Mouse (Mus musculus) liver, embryonic 12.5 days (tissue): ENCODE measurements around the gene Olfr1311. TPM values are rescaled to one million over a fixed set of nuclear protein-coding genes. Genes with fewer than 3 reads are reported as not detected.
"Not testable (repeated sequence)": the region's sequence is repeated elsewhere in the genome, so short reads cannot be mapped to it uniquely, and the experiment has no call there.

ENCODE experiments used
- ATAC-seq: fragments of 200-750 bp; cut with Nextera tagmentation; 2 replicates; pipeline ENCODE4 v1.8.0; 2017; ENCODE audit warnings: moderate number of reproducible peaks, mild to moderate bottlenecking, moderate library complexity
- H3K27ac ChIP-seq: fragments of 300-500 bp; sonication (generic); 2 replicates; pipeline ENCODE4 v1.5.1; 2016; ENCODE audit warnings: mild to moderate bottlenecking
- H3K27me3 ChIP-seq: fragments of 300-500 bp; sonication (generic); replicated peaks from 2 replicates; pipeline ENCODE4 v1.6.1; 2016; ENCODE audit warnings: mild to moderate bottlenecking, moderate library complexity
- H3K36me3 ChIP-seq: fragments of 300-500 bp; sonication (generic); 2 replicates; pipeline ENCODE4 v1.6.1; 2016; ENCODE audit warnings: mild to moderate bottlenecking, moderate library complexity
- H3K4me1 ChIP-seq: fragments of 300-500 bp; sonication (generic); 2 replicates; pipeline ENCODE4 v1.6.1; 2016
- H3K4me2 ChIP-seq: fragments of 300-500 bp; sonication (generic); 2 replicates; pipeline ENCODE4 v1.6.1; 2016; ENCODE audit warnings: mild to moderate bottlenecking, moderate library complexity
- H3K4me3 ChIP-seq: fragments of 300-500 bp; sonication (generic); 2 replicates; pipeline ENCODE4 v1.5.1; 2016; ENCODE audit warnings: mild to moderate bottlenecking, moderate library complexity
- H3K9ac ChIP-seq: fragments of 300-500 bp; sonication (generic); 2 replicates; pipeline ENCODE4 v1.6.1; 2016; ENCODE audit warnings: mild to moderate bottlenecking, moderate library complexity
- H3K9me3 ChIP-seq: fragments of 300-500 bp; sonication (generic); replicated peaks from 2 replicates; pipeline ENCODE4 v1.6.1; 2016; ENCODE audit warnings: mild to moderate bottlenecking, moderate library complexity
- WGBS: fragments of 180-500 bp; shearing (Covaris S2); methylation state at CpG from one replicate; pipeline ENCODE4 v1.1.7; 2016; ENCODE audit not compliant: insufficient replicate concordance; 5-methylcytosine and 5-hydroxymethylcytosine counted together
- polyA plus RNA-seq: library from polyadenylated mRNA; unstranded; fragments of >200 nt; fragmentation: Nextera tagmentation; extraction: Ambion mirVana; gene quantifications from 2 replicates; pipeline ENCODE4 v1.2.1, GENCODE M21; 2016

Olfr1311 gene
- polyA plus RNA-seq, result not detected in 2 replicates

DNA sequence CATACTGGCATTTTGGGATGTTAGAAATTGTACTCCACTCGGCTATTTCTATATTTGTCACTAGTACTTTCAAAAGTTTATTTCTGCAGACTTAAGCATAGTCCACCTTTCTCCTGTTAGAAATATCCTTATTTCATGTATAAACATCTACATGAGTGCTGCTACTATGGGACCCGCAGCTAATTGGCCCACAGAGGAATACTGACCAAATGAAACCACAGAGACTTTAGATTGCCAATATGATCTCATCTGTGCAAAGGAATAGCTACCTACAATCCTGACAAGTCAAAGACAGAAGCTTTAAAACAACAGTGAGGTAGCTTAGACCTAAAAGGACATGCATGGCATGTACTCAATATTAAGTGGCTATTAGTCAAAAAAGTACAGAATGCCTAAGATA, at the start of gene Olfr1311:
Gene Olfr1311 (minus strand): TSS at position 101 of the 400 bp plus-strand sequence.
- Histone ChIP-seq H3K4me3 (no peak within 1 kb of the TSS), H3K36me3 (no peaks in the 10 kb centered on the region), H3K27me3 (no peaks in the 10 kb centered on the region), H3K9me3 (no peaks in the 10 kb centered on the region), H3K9ac (no peak within 1 kb of the TSS), H3K4me2 (no peak within 1 kb of the TSS), H3K4me1 (no peaks in the 10 kb centered on the region), H3K27ac (no peak within 1 kb of the TSS)
- WGBS, result 74% methylated on average over 2 of the region's 2 CpGs
- no peak for ATAC-seq

DNA sequence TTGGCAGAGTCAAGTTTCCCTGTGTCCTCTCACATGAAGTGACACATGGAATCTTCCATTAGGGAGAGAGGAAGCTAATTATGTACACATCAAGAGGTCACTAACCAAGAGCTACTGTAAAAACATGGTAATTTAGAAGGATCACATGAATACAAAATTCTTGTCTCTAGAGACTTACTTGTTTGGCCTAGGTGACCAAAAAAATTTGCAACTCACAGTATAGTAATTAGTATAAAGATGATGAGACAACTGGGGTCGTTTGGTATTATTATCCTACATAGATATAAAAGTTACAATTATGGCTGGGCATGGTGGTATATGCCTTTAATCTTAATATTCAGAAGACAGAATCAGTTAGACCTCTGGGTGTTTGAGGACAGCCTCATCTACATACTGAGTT, 25.9 kb upstream of the Olfr1311 start, which contains the start of gene Olfr1312:
Gene Olfr1312 (minus strand): TSS at position 101 of the 400 bp plus-strand sequence.
- Histone ChIP-seq H3K9me3 (no peaks in the 10 kb centered on the region), H3K27ac (no peak within 1 kb of the TSS), H3K4me1 (no peaks in the 10 kb centered on the region), H3K4me3 (no peak within 1 kb of the TSS), H3K4me2 (no peak within 1 kb of the TSS), H3K9ac (no peak within 1 kb of the TSS), H3K27me3 (no peaks in the 10 kb centered on the region), H3K36me3 (no peaks in the 10 kb centered on the region)
- WGBS, result 19% methylated on average over 1 of the region's 1 CpGs
- ATAC-seq, result no peak

DNA sequence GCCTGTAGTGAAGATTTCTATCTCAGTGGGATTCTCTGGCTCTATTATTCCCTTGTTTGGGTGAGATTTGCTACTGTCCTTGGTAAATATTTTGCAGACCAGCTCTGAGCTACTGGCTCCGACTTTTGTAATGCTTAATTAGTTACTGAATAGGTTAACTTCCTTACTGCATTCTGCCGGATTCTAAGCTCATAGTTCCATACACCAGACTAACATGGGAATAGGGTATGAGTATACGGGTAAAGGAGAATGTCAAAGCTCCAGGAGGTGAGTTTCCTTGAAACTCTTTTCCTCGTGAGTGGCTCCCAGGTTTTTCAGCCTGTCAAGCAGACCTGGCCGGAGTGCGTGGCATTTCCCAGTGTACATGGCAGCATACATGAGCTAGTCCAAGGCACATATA, 2.8 kb upstream of the Olfr1311 start:
- not testable (repeated sequence) for H3K4me1 ChIP-seq, H3K36me3 ChIP-seq, H3K27me3 ChIP-seq, H3K4me2 ChIP-seq, H3K27ac ChIP-seq, H3K9me3 ChIP-seq, H3K9ac ChIP-seq, ATAC-seq, H3K4me3 ChIP-seq
- 34% methylated on average over 6 of the region's 6 CpGs for WGBS

DNA sequence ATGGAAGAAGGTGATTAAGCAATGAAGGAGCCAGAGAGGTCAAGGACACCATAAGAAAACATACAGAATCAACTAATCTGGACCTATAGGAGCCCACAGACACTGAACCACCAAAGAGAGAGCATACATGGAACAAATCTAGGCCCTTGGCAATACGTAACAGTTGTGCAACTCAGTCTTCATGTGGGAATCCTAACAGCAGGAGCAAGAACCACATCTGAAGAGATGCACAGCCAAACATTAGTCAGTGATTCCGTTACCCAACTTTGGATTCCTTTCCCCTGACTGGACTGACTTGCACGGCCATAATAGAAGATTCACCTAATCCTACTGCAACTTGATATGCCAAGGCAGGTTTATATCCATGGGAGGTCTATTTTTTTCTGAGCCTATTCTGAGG, 9.3 kb downstream of the Olfr1311 start:
- no peak overlapping the region for H3K4me3 ChIP-seq
- 53% methylated on average over 3 of the region's 3 CpGs for WGBS
- H3K4me1 ChIP-seq, result no peaks in the 10 kb centered on the region
- no peak overlapping the region for H3K27ac ChIP-seq
- ATAC-seq, result no peak
- no peaks in the 10 kb centered on the region for H3K36me3 ChIP-seq
- H3K27me3 ChIP-seq, result no peaks in the 10 kb centered on the region
- no peak overlapping the region for H3K4me2 ChIP-seq
- H3K9ac ChIP-seq, result no peak overlapping the region
- H3K9me3 ChIP-seq, result no peaks in the 10 kb centered on the region

DNA sequence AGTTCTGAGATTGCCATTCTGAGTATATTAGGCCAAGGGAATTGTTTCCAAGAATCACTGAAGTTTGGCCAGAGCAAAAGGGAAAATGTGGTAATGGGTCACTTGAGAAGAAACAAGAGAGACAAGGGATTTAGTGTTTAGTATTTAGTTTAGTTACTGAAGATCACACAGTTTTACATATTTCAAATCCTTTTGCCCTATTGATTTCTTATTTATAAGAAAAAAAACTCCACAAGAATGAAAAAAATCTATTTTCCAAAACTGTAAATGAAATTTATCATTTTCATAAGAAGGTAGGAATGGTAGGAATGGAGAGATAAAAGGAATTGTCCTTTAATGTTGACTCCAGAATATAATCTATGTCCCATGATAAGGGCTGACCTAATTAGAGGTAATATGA, 11.6 kb downstream of the Olfr1311 start, which contains the start of gene Olfr1310:
Gene Olfr1310 (minus strand): TSS at position 101 of the 400 bp plus-strand sequence.
- Histone ChIP-seq H3K4me1 (no peaks in the 10 kb centered on the region), H3K4me3 (no peak within 1 kb of the TSS), H3K27me3 (no peaks in the 10 kb centered on the region), H3K9me3 (no peaks in the 10 kb centered on the region), H3K36me3 (no peaks in the 10 kb centered on the region), H3K4me2 (no peak within 1 kb of the TSS), H3K27ac (no peak within 1 kb of the TSS), H3K9ac (no peak within 1 kb of the TSS)
- no peak for ATAC-seq

DNA sequence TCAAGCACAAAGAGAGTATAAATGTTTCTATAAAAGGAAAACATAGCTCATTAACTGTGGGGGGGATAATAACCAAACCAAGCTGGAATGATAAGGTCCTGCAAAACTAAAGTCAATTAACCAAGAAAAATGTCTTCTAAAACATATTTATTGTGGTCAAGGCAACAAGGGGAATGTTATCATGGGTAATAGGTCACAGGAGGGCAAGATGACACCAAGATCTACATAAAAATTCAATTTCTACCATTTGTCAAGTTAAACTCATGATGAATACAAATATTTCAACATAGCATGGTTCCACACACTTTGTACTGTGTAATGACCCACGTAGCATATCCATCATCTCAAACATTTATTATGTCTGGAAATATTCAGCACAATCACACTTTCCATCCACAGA, 34.0 kb downstream of the Olfr1311 start, which contains the start of gene Olfr1309:
Gene Olfr1309 (minus strand): TSS at position 101 of the 400 bp plus-strand sequence.
- H3K27me3 ChIP-seq, result no peaks in the 10 kb centered on the region
- no peak within 1 kb of the TSS for H3K27ac ChIP-seq
- H3K9me3 ChIP-seq, result no peaks in the 10 kb centered on the region
- no peaks in the 10 kb centered on the region for H3K4me1 ChIP-seq
- WGBS, result 24% methylated on average over 1 of the region's 1 CpGs
- no peak within 1 kb of the TSS for H3K9ac ChIP-seq
- H3K36me3 ChIP-seq, result no peaks in the 10 kb centered on the region
- no peak within 1 kb of the TSS for H3K4me2 ChIP-seq
- no peak within 1 kb of the TSS for H3K4me3 ChIP-seq
- ATAC-seq, result no peak

Other genes starting within 250 kb of the Olfr1311 start
- gene Olfr1302, start 247.0 kb downstream of the Olfr1311 start, polyA plus RNA-seq, result not detected in 2 replicates
- not detected in 2 replicates for gene Olfr1303, start 204.1 kb downstream of the Olfr1311 start, polyA plus RNA-seq
- gene Olfr1305, start 147.3 kb downstream of the Olfr1311 start, polyA plus RNA-seq, result not detected in 2 replicates
- gene Olfr1306, start 108.1 kb downstream of the Olfr1311 start, polyA plus RNA-seq, result not detected in 2 replicates
- not detected in 2 replicates for gene Olfr1307, start 75.0 kb downstream of the Olfr1311 start, polyA plus RNA-seq
- not detected in 2 replicates for gene Olfr1308, start 59.5 kb downstream of the Olfr1311 start, polyA plus RNA-seq
- not detected in 2 replicates for gene Olfr1309, start 34.1 kb downstream of the Olfr1311 start, polyA plus RNA-seq
- not detected in 2 replicates for gene Olfr1310, start 11.7 kb downstream of the Olfr1311 start, polyA plus RNA-seq
- not detected in 2 replicates for gene Olfr1312, start 25.8 kb upstream of the Olfr1311 start, polyA plus RNA-seq
- not detected in 2 replicates for gene Olfr1313, start 53.4 kb upstream of the Olfr1311 start, polyA plus RNA-seq
- not detected in 2 replicates for gene Olfr1314, start 72.4 kb upstream of the Olfr1311 start, polyA plus RNA-seq
- not detected in 2 replicates for gene Olfr1315-ps1, start 91.0 kb upstream of the Olfr1311 start, polyA plus RNA-seq
- gene Olfr1316, start 110.6 kb upstream of the Olfr1311 start, polyA plus RNA-seq, result not detected in 2 replicates
- gene Olfr1317, start 115.9 kb upstream of the Olfr1311 start, polyA plus RNA-seq, result not detected in 2 replicates
- not detected in 2 replicates for gene Olfr1318, start 129.8 kb upstream of the Olfr1311 start, polyA plus RNA-seq
- 5.9 TPM in 2 replicates for gene Lpcat4, start 215.1 kb upstream of the Olfr1311 start, polyA plus RNA-seq
- gene Nutm1, start 234.9 kb upstream of the Olfr1311 start, polyA plus RNA-seq, result not detected in 2 replicates
- 211 and 213 TPM in 2 replicates for gene Nop10, start 237.5 kb upstream of the Olfr1311 start, polyA plus RNA-seq
- gene Slc12a6, start 241.4 kb upstream of the Olfr1311 start, polyA plus RNA-seq, result 7.0 and 7.4 TPM in 2 replicates
- gene Gm21985, start 241.9 kb upstream of the Olfr1311 start, polyA plus RNA-seq, result not detected in 2 replicates